Comparison of ENCODE assay signal across 26 mouse cellular contexts in the genomic region with DNA sequence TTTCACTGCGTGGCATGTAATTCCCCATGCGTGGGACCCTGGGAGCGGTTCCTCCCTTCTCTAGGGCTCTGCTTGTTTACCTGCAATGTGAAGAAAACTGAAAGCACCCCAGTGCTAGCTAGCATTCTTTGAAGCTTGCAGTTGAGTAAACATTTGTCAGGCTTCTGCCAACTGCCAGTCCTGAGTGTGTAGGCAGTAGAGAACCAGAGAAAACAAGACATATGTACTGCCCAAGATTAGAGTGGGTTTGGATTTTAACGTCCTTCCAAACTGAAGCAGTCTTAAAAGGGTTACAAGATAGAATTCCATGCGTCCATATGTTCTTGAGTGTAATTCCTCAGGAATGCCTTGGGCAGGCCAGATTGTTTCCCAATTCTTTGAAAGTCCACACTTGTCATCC.
"Had no signal": no experiment of that assay in that cellular context is flagged by ENCODE, and none has a peak within 500 bp of the region (broad histone marks: within the 10 kb centered on the region; RNA-seq: fewer than 3 reads in every experiment).

No protein-coding gene starts in this region.

- H3K9me3 ChIP-seq: heart, embryonic 13.5 days; heart, embryonic 15.5 days; hindbrain, embryonic 13.5 days; hindbrain, embryonic 15.5 days; kidney, embryonic 15.5 days; limb, embryonic 13.5 days; limb, embryonic 15.5 days; liver, embryonic 12.5 days had no signal

- H3K9ac ChIP-seq: heart, embryonic 13.5 days; heart, embryonic 15.5 days; hindbrain, embryonic 13.5 days; hindbrain, embryonic 15.5 days; kidney, embryonic 15.5 days; limb, embryonic 13.5 days; limb, embryonic 15.5 days; liver, embryonic 12.5 days had no signal

- H3K27me3 ChIP-seq: heart, embryonic 13.5 days; heart, embryonic 15.5 days; hindbrain, embryonic 13.5 days; hindbrain, embryonic 15.5 days; kidney, embryonic 15.5 days; limb, embryonic 13.5 days; limb, embryonic 15.5 days; liver, embryonic 12.5 days had no signal

- H3K36me3 ChIP-seq: liver, embryonic 12.5 days had no signal

- H3K4me2 ChIP-seq: heart, embryonic 11.5 days; heart, embryonic 13.5 days; heart, embryonic 15.5 days; hindbrain, embryonic 13.5 days; hindbrain, embryonic 15.5 days; kidney, embryonic 15.5 days; limb, embryonic 13.5 days; limb, embryonic 15.5 days; liver, embryonic 12.5 days had no signal

- ATAC-seq: hindbrain, postnatal 0 days; intestine, embryonic 16.5 days; liver, embryonic 12.5 days had no signal

- H3K4me1 ChIP-seq: heart, embryonic 15.5 days; kidney, embryonic 15.5 days; limb, embryonic 13.5 days; limb, embryonic 15.5 days; liver, embryonic 12.5 days had no signal

- H3K27ac ChIP-seq: gastrocnemius, adult 2 months; heart, embryonic 13.5 days; heart, embryonic 15.5 days; hindbrain, embryonic 13.5 days; hindbrain, embryonic 15.5 days; hindbrain, postnatal 0 days; kidney, embryonic 15.5 days; kidney, postnatal 0 days; limb, embryonic 13.5 days; limb, embryonic 15.5 days; liver, embryonic 12.5 days had no signal

- H3K4me3 ChIP-seq: gastrocnemius, adult 2 months; heart, embryonic 13.5 days; heart, embryonic 15.5 days; hindbrain, embryonic 13.5 days; hindbrain, embryonic 15.5 days; kidney, embryonic 15.5 days; limb, embryonic 13.5 days; limb, embryonic 15.5 days; liver, embryonic 12.5 days had no signal

- DNase-seq: gastrocnemius, adult 2 months; gastrocnemius, postnatal 10 days; gastrocnemius, postnatal 25 days; heart, adult 18-20 months; heart, postnatal 14 days; heart, postnatal 36 days; kidney, adult 11 months; kidney, adult 2 months; kidney, adult 9 months; kidney, postnatal 14 days; kidney, postnatal 36 days; layer of hippocampus, adult 9-11 months; layer of hippocampus, postnatal 36 days; left cerebral cortex, postnatal 4 days had no signal
